Mouse (Mus musculus): ENCODE measurements around the gene Serpinf2. TPM values are rescaled to one million over a fixed set of nuclear protein-coding genes. Genes with fewer than 3 reads are reported as not detected.
"Not testable (repeated sequence)": the region's sequence is repeated elsewhere in the genome, so short reads cannot be mapped to it uniquely, and the experiment has no call there.

Serpinf2 gene
- polyA plus RNA-seq, 1 experiment from 2014 or later: 0.06 TPM

DNA sequence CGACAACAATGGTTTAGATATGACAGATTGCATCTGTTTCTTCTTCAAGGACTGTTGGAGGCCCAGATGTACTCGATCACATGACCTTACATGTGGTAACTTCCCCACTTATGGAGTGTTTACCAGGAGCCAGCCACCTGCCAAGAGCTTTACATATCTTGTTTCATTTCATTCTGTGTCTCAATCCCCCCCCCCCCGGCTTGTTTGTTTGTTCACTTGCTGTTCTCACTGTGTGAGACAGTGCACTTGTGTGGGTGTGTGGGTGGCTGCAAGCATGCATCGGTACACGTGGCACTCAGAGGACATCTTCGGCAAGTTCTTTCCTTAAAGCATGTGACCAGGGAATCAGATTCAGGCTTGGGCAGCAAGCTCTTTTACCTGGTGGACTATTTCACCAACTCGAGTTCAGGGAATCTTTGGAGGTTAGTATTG is 17.1 kb upstream of the Serpinf2 start:
- H3K4me3 ChIP-seq: no peak overlapping the region
- DNase-seq (ENCODE audit: extremely low spot score, low spot score): no peak
- H3K4me1 ChIP-seq: peaks cover 36% of the 10 kb centered on the region
- no peak overlapping the region for H3K27ac ChIP-seq
- no peaks in the 10 kb centered on the region for H3K9me3 ChIP-seq
- whole genome bisulfite sequencing: 90% methylated on average over 7 of the region's 7 CpGs
- H3K27me3 ChIP-seq (ENCODE audit: poor library complexity, severe bottlenecking): peaks cover 14% of the 10 kb centered on the region
- peaks cover 5% of the 10 kb centered on the region; the same call in 1 of the 2 replicates for H3K36me3 ChIP-seq (replicated peaks)

DNA sequence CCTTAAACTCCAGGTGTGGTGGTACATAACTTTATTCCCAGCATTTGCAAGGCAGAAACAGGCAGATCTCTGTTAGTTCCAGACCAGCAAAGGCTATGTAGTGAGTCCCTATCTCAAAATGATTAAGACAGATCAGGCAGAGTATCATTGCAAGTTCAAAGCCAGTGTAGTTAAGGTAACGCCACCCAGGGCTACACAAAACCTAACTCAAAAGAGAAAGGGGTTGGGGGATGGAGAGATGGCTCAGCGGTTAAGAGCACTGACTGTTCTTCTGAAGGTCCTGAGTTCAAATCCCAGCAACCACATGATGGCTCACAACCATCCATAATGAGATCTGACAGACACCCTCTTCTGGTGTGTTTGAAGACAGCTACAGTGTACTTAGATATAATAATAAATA is 16.6 kb upstream of the Serpinf2 start:
- Histone ChIP-seq H3K27me3 (ENCODE audit: poor library complexity, severe bottlenecking) (peaks cover 14% of the 10 kb centered on the region), H3K4me1 (peaks cover 36% of the 10 kb centered on the region)
- not testable (repeated sequence) for H3K9me3 ChIP-seq; DNase-seq (ENCODE audit: extremely low spot score, low spot score); H3K36me3 ChIP-seq (replicated peaks); H3K4me3 ChIP-seq; H3K27ac ChIP-seq
- WGBS: 85% methylated on average over 2 of the region's 2 CpGs

DNA sequence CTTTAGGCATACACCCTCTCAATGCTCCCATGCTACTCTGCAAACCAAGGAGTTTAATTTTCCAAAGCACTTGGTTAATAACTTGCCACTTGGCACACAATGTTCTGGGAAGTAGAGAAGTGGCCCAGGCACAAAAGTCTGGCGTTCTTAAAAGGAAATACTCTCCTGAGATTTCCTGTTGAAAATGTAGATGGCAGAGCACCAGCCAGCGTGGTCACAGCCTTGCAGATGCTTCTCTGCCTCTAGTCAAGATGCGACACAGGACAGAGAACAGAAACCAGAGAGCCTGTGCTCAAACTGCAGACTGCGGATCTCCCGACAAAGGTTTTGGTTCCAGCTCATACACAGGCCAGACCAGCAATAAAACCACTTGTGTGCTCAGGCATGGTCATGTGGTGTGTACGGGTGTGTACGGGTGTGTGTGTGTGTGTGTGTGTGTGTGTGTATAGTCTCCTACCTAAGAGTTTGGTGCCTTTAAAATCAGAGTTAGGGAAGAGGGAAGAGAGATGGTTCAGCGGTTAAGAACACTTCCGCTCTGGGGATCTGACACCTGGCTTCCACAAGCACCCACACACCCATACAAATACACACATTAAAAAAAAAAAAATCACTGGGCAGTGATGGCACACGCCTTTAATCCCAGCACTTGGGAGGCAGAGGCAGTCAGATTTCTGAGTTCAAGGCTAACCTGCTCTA is 15.8 kb upstream of the Serpinf2 start:
- peaks cover 5% of the 10 kb centered on the region; the same call in 1 of the 2 replicates for H3K36me3 ChIP-seq (replicated peaks)
- no peak for DNase-seq (ENCODE audit: extremely low spot score, low spot score)
- 82% methylated on average over 10 of the region's 10 CpGs for WGBS
- H3K27ac ChIP-seq: peak overlapping the region; percentile 84
- peaks cover 14% of the 10 kb centered on the region for H3K27me3 ChIP-seq (ENCODE audit: poor library complexity, severe bottlenecking)
- H3K4me1 ChIP-seq: peaks cover 36% of the 10 kb centered on the region
- H3K9me3 ChIP-seq: no peaks in the 10 kb centered on the region
- H3K4me3 ChIP-seq: peak overlapping the region; percentile 80

DNA sequence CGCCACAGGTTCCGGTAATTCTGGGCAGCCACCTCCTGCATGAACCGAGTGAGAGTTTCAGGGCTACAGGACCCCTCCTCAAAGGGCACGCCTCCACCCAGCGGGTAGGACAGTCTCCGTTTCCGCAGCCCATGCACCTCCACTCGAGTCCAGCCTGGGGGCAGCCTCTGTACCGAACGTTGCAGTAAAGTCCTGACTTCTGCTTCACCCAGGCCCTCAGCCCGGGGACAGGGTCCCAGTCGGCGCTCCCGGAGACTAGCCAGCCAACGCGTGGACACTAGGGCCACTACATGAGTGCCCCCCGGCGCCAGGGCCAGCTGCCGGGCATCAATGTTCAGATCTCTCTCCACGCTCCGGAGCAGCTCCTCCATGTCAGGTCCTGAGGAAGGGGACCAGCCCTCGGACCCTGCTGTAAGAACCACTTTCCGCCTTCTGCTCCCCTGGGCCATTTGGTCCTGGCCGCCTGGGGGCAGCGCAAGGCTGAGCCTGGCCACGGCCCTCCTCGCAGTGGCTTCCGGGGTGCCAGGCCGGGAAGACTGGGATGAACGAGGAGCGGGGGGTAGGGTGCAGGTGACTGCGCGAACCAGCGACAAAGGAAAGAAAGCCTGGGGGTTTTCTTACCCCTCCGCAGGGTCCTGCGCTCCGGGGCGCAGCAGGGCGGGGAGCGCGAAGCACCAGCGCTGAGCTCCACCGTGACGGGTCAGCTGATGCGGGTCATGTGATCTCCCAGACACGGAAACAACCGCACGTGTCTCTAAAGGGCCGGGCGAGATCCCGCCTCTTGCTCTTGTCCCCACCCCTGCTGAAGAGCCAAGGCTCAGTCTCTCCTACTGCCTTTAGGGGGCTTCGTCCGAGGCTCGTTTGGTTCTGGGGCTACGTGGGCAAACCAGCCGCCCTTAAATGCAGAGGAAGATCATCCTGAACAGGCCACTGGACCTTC is 14.9 kb upstream of the Serpinf2 start, which contains the start of gene Wdr81:
Gene Wdr81 (minus strand): TSS at position 727 of the 940 bp plus-strand sequence.
- peak within 1 kb of the TSS; percentile 80 for H3K4me3 ChIP-seq
- 3% methylated on average over 56 of the region's 56 CpGs for WGBS
- peak within 1 kb of the TSS; percentile 84 for H3K27ac ChIP-seq
- peaks cover 14% of the 10 kb centered on the region for H3K27me3 ChIP-seq (ENCODE audit: poor library complexity, severe bottlenecking)
- no peaks in the 10 kb centered on the region for H3K9me3 ChIP-seq
- H3K4me1 ChIP-seq: peaks cover 27% of the 10 kb centered on the region
- H3K36me3 ChIP-seq (replicated peaks): peaks cover 6% of the 10 kb centered on the region; the same call in 1 of the 2 replicates
- DNase-seq (ENCODE audit: extremely low spot score, low spot score): peak; percentile 93

DNA sequence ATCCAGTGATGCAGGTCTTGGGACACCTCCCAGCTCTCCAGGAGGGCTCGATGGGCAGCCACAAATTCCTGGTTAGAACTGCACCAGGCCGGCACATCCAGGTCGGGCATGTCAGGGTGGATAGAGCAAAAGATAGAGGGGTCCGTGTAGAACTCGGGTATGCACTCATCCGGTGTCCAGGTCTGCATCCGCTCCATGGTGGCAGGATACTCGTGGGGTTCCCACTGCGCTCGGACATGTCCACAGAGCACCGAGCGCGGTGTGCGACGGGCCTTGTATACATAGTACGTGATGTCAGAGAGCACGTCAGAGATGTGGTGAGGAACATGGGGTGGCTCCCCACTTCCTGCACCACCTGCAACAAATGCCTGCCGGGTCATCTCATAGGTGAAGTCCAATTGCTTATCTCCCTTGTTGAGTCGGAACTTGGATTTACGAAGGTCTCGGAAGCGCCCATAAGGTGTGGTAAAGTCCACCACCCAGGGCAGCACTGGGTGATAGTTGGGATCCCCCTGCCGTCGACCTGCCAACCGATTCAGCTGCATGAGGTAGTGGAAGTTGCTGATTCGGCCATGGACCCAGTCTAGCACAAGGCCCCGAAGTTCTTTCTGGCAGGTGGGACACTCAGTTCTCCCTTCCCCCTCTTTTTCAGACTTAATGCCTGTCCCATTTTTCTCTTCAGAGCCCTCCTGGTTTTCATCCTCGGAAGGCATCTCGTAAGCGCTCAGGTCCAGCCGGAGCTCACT is 13.6 kb upstream of the Serpinf2 start:
- peak overlapping the region; percentile 80; the same call in 1 of the 2 replicates for H3K4me3 ChIP-seq
- DNase-seq (ENCODE audit: extremely low spot score, low spot score): no peak

DNA sequence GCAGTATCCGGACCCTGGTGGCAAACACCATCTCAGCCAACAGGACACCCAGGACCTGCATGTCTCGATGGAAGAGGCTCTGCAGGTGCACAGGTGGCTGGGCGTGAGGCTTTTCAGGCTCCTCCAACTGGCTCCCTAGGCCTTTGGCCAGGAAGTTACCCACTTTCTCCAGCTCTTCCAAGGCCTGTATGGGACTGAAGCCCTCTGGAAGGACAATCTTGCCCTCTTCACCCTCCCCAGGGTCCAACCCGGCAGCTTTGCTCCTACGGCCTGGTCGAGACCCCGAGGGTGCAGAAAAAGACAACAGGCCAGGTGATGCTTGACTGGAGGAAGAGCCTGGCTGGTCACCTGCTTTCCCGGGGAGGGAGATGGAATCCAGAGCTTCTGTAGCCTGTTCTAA is 12.7 kb upstream of the Serpinf2 start:
- Histone ChIP-seq H3K27me3 (ENCODE audit: poor library complexity, severe bottlenecking) (peaks cover 14% of the 10 kb centered on the region), H3K36me3 (replicated peaks) (peaks cover 27% of the 10 kb centered on the region), H3K4me1 (peaks cover 23% of the 10 kb centered on the region), H3K27ac (no peak overlapping the region), H3K4me3 (no peak overlapping the region), H3K9me3 (no peaks in the 10 kb centered on the region)
- DNase-seq (ENCODE audit: extremely low spot score, low spot score): no peak
- WGBS: 94% methylated on average over 8 of the region's 8 CpGs

More for the DNA sequence above, 13.6 kb upstream of the Serpinf2 start:
- Histone ChIP-seq H3K27me3 (ENCODE audit: poor library complexity, severe bottlenecking) (peaks cover 14% of the 10 kb centered on the region), H3K9me3 (no peaks in the 10 kb centered on the region), H3K4me1 (peaks cover 23% of the 10 kb centered on the region), H3K36me3 (replicated peaks) (peaks cover 18% of the 10 kb centered on the region), H3K27ac (no peak overlapping the region)
- 94% methylated on average over 31 of the region's 31 CpGs for WGBS

DNA sequence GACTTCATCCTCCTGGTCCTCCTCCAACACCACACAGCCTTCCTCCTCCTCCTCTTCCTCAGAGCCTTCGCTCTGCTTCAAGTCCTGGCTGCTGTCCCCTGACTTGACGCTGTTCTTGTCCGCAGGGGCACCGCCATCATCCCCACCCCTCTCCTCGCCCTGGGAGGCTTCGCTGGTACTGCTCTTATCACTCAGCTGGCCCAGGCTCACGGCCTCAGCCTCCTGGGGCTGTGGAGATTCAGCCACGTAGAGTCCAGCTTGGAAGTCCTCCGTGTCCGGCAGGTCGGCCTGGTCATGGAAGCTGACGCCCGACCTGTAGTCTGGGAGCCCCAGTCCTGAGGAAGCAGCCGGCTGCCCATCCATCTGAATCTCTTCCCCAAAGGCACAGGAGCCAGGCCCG is 11.5 kb upstream of the Serpinf2 start:
- peaks cover 27% of the 10 kb centered on the region for H3K36me3 ChIP-seq (replicated peaks)
- peaks cover 14% of the 10 kb centered on the region for H3K27me3 ChIP-seq (ENCODE audit: poor library complexity, severe bottlenecking)
- DNase-seq (ENCODE audit: extremely low spot score, low spot score): no peak
- H3K4me1 ChIP-seq: peaks cover 23% of the 10 kb centered on the region
- 0 out of 2 replicates have a peak overlapping the region, but pooled peaks have one; percentile 1 for H3K27ac ChIP-seq
- WGBS: 90% methylated on average over 15 of the region's 15 CpGs
- no peaks in the 10 kb centered on the region for H3K9me3 ChIP-seq
- H3K4me3 ChIP-seq: no peak overlapping the region

DNA sequence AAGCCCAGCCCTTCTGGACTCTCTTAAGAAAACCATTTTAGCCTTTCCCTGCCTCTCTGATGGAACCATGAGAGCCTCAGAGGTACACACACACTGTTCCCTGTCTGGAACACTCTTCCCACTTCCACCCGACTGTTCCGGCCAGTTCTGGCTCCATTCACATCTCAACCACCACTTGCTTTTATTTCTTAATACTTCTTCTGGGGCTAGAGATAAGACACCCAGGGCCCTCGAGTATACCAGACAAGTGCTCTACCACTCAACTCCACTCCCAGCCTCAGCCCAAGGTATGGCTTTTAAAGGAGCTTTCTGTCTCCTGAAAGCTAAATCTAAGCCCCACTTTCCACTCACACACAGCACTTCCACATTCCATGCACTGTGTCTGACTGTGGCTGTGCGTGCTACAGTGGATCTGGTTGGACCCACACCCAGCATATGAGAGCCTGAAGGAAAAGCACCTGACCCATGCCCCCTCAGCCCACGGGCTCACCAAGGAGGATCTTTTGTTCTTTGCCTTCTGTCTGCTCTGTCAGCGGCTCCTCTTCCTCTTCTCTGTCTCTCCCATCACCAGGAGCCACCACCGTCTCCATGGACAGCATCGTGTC is 11.0 kb upstream of the Serpinf2 start:
- Histone ChIP-seq H3K36me3 (replicated peaks) (peaks cover 30% of the 10 kb centered on the region), H3K27me3 (ENCODE audit: poor library complexity, severe bottlenecking) (peaks cover 14% of the 10 kb centered on the region), H3K9me3 (no peaks in the 10 kb centered on the region), H3K4me3 (no peak overlapping the region), H3K27ac (0 out of 2 replicates have a peak overlapping the region, but pooled peaks have one; percentile 1), H3K4me1 (peaks cover 23% of the 10 kb centered on the region)
- no peak for DNase-seq (ENCODE audit: extremely low spot score, low spot score)
- 84% methylated on average over 8 of the region's 8 CpGs for WGBS

DNA sequence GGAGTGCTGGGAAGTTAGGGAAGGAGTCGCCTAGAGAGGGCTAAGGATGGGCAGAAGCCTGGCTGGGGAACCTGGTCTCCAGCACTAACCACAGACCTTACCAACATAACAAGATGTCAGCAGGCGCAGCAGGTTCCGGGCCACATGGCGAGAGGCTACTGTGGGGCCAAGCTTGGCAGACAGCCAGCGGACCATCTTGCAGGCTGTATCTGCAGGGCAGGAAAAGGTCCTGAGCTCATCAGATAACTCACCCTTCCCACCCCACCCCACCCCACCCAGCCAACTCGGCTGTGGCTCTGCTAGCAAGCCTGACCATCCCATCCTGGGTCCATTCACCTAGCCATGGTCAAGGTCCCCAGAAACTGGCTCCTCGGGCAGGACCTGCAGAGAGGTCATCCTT is 10.3 kb upstream of the Serpinf2 start:
- Histone ChIP-seq H3K4me3 (no peak overlapping the region), H3K4me1 (peaks cover 16% of the 10 kb centered on the region), H3K27ac (peak overlapping the region; percentile 5; the same call in 1 of the 2 replicates), H3K9me3 (no peaks in the 10 kb centered on the region), H3K36me3 (replicated peaks) (peaks cover 33% of the 10 kb centered on the region), H3K27me3 (ENCODE audit: poor library complexity, severe bottlenecking) (peaks cover 14% of the 10 kb centered on the region)
- no peak for DNase-seq (ENCODE audit: extremely low spot score, low spot score)
- WGBS: 97% methylated on average over 7 of the region's 7 CpGs

DNA sequence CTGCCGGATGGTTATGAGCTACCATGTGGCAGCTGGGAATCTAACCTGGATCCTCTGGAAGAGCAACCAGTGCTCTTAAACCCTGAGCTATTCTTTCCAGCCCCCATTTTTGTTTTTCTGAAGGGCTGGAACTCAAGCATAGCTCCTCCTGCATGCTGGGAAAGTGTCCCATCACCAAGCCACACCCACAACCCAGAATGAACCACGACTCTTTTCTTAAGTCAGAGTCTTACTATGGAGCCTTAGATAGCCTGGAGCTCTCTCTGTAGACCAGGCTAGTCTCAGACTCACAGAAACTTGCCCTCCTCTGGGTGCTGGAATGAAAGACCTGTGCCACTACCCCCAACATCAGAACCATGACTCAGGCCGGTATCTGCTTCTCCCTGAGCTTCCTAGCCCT is 9.2 kb upstream of the Serpinf2 start:
- peaks cover 38% of the 10 kb centered on the region for H3K36me3 ChIP-seq (replicated peaks)
- no peak overlapping the region for H3K4me3 ChIP-seq
- WGBS: 79% methylated on average over 3 of the region's 3 CpGs
- no peak for DNase-seq (ENCODE audit: extremely low spot score, low spot score)
- no peaks in the 10 kb centered on the region for H3K9me3 ChIP-seq
- peaks cover 14% of the 10 kb centered on the region for H3K4me1 ChIP-seq
- H3K27ac ChIP-seq: 0 out of 2 replicates have a peak overlapping the region, but pooled peaks have one; percentile 16
- H3K27me3 ChIP-seq (ENCODE audit: poor library complexity, severe bottlenecking): peaks cover 7% of the 10 kb centered on the region

DNA sequence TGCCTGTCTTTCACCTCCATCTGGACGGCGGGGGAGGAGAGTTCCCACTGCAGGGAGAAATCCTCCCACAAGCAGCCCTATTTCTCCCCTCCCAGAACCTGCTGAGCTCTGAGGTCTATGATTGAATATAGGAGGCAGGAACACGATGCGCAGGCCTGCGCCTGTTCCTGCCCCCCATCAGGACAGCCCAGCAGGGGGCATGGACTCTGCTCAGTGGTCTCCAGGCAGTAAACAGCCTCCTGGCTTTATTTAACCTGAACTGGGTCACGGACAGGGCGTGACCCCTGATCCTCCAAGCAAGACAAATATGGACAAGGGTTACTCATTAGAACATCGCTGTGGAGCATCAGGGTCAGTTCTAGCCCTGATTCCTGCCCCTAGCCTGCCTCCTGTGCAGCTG is 4.3 kb upstream of the Serpinf2 start:
- Histone ChIP-seq H3K4me3 (no peak overlapping the region), H3K9me3 (no peaks in the 10 kb centered on the region), H3K4me1 (peaks cover 17% of the 10 kb centered on the region), H3K27me3 (ENCODE audit: poor library complexity, severe bottlenecking) (no peaks in the 10 kb centered on the region), H3K27ac (peak overlapping the region; percentile 18; the same call in 1 of the 2 replicates), H3K36me3 (replicated peaks) (peaks cover 37% of the 10 kb centered on the region)
- no peak for DNase-seq (ENCODE audit: extremely low spot score, low spot score)
- WGBS: 55% methylated on average over 8 of the region's 8 CpGs

DNA sequence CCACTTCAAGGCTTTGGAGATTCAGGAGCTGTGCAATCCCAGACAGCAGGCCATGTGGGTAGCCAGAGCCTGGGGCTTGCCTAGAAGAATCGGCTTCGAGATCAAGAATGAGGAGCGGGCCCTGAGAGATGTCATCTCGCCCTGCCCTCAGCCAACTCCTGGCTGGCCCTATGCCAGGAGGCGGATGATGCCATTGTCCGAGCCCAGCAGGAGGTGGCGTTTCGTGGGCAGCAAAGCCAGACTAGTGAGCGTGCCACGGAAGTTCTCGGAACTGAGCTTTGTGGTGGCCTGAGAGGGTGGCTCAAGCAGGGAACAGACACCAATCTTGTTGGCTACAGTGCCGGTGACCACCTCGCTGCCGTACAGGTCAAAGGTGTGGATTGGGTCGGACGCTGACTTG is 2.2 kb upstream of the Serpinf2 start:
- Histone ChIP-seq H3K27me3 (ENCODE audit: poor library complexity, severe bottlenecking) (no peaks in the 10 kb centered on the region), H3K4me3 (no peak overlapping the region), H3K4me1 (peaks cover 17% of the 10 kb centered on the region), H3K9me3 (no peaks in the 10 kb centered on the region), H3K27ac (no peak overlapping the region), H3K36me3 (replicated peaks) (peaks cover 20% of the 10 kb centered on the region)
- 91% methylated on average over 16 of the region's 16 CpGs for WGBS
- no peak for DNase-seq (ENCODE audit: extremely low spot score, low spot score)
